Mouse (Mus musculus) CH12.LX (cell line): ENCODE measurements at regions not wholly inside any gene's neighbourhood (a gene's known extent, or its start where the extent isn't known, plus 50 kb on each side); places are given as distances from the start of the nearest gene placed in this dataset.

Source experiments
- CTCF ChIP-seq, 2 experiments: IDR thresholded peaks in 1 of 2; conservative IDR thresholded peaks in 1 of 2; 2 replicates each; pipeline ENCODE4 v1.5.1; 2011 to 2012; ENCODE audit warnings: low read depth in 2 of 2, low read length in 2 of 2, improper control_type of control experiment in 1 of 2, inconsistent platforms in 1 of 2, mild to moderate bottlenecking in 1 of 2, moderate library complexity in 1 of 2
- HCFC1 ChIP-seq: IDR thresholded peaks from 2 replicates; pipeline ENCODE4 v1.6.1; 2012; ENCODE audit warnings: low read depth, mild to moderate bottlenecking, inconsistent platforms, low read length, improper control_type of control experiment
- UBTF ChIP-seq: IDR thresholded peaks from 2 replicates; pipeline ENCODE4 v1.6.1; 2012; ENCODE audit warnings: low read depth, mild to moderate bottlenecking, inconsistent platforms, low read length, improper control_type of control experiment, moderate library complexity

GRCm38 (mm10) chr4:150749066-150749465 is 97.1 kb upstream of the Slc45a1 start:
- TF ChIP-seq HCFC1 = no peak
- no peak for TF ChIP-seq UBTF
- TF ChIP-seq CTCF (conservative IDR thresholded peaks at IDR 0.05 in 1 of 2, IDR thresholded peaks at IDR 0.05 in 1 of 2; ENCODE audit: low read depth in 2 of 2, low read length in 2 of 2) = no peak
